Mouse (Mus musculus) testis, postnatal 14 days (tissue): ENCODE results near the gene Fggy.

Experiments
- DNase-seq: peaks from one replicate; pipeline ENCODE4 v3.0.0; 2021; ENCODE audit warnings: low spot score

The Fggy gene

DNA sequence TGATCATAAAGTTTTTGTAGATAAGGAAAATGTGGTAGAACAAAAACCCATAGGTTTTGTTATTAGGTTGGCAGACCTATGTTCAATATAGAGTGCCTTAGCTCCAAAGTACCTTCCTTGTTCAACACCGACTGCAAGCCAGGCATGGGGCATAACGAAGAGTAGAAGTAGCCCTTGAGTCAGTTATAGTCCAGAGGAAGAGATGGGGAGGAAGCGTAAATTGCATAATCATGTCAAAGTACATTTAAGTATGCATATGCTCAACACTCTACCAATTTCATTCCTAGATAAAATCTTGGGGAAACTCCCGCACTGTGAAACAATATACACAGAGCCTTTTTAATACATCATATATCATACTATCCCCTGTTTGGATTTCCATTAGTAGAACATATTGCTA lies 221.2 kb downstream of the Fggy start:
- no peak for DNase-seq

GRCm38 (mm10) chr4:95784146-95784895 lies 227.0 kb downstream of the Fggy start:
- no peak for DNase-seq

DNA sequence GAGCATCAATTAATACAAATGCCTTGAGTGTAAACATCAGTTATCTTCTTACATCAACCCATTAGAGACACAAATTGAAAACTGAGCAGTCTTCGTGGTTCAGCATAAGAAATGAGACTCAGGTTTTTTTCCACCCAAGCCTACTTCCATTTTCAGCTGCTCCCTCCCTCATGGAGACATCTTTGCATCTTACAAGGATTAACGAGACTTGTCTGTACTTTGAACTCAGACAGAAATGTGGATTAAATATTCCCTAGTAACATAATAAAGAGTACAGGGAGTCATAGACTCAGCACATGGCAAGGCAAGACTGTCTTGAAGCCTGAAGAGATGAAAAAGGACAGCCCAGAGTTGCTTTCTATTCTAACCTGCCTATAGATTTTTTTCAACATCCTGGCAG lies 230.3 kb downstream of the Fggy start:
- no peak for DNase-seq

- DNase-seq, result no peak
These were observed 231.6 kb downstream of the Fggy start for GRCm38 (mm10) chr4:95788867-95789266.

GRCm38 (mm10) chr4:95791913-95792475 lies 234.7 kb downstream of the Fggy start:
- DNase-seq, result no peak

DNA sequence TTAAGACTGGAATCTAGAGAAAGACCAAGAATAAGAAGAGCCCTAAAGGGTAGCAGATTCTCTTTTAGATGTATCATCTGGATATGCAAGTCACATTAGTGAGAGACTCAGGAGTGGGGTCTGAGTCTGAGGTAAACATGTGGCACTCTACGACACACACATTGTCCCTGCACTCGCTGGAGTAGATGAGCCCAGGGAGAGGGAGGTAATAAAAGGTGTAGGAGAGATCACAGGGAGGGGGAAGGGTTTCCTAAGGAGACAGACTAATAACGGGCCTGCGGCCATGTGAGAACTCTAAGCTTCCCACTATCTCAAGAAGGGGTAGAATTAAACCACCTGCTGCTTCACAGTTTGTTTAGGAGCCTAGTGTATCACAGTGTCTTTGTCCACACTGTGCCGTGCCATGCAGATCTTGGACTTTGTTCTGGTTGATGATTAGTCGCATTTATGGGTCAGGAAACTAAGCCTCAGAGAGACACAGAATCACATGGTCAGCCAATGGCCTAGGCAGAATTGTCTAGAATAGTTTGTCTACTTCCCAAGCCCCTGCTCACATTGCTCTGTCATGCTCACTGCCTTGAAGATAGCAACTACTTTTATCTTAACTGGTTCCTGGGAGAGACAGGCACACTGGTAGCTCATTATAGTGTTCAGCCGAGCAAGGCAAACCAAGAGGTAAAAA lies 236.5 kb downstream of the Fggy start:
- no peak for DNase-seq

DNA sequence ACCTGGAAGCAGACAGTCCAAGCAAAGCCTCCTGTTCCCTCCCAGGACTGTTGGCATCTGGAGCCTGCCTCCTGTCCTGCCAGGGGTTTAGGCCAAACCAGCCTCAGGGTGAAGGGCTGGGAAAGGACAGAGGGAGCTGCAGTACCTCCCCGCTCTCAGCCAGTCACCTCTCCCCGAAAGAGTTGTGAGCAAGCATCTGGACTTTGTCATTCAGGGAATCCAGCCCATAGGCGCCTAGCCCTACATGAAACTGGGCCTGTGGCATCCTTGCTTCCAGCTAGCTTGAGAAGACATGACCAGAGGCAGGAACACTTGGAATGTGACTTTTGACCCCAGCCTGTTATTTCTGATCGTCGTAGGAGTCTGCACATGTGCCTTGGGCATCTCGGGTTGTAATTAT lies 237.3 kb downstream of the Fggy start:
- no peak for DNase-seq

DNA sequence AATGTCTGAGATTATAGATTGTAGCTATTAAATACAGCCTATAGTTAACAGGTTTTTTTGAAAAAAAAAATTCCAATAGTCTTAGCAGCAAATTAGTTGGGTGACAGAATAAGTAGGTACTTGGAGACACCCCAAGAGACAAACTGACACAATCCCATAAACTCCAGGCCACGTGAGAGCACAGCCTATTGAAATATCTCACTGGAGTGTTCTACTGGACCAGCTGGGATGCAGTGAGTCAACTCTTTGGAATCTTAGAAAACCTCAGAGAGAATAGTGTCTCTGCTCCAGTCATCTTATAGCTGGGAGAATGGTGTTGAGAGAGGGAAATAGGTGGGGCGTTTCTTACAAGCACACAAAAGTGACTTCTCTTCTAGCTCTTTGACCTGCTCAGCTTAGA lies 238.0 kb downstream of the Fggy start:
- no peak for DNase-seq

DNA sequence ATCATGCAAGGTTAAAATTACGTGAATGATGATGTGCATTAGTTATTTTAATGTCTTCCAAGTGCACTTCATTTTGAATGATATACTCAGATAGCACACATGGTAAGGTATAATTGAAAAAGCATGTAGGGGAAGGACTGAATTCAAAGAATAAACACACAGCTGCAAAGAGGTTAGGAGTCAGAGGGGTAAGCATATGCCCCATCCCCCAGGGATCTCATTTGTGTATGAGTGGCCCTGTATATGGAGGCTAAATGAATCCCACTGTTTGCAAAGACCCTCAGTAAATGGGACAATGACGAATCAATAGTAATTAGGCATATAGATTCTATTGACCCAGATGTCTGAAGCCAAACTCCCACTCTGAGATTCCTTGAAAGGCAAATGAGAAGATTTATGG lies 262.3 kb downstream of the Fggy start:
- no peak for DNase-seq

- DNase-seq, result no peak
These were observed 264.7 kb downstream of the Fggy start for GRCm38 (mm10) chr4:95821906-95822579.

- no peak for DNase-seq
These were observed 270.9 kb downstream of the Fggy start for GRCm38 (mm10) chr4:95828164-95828563.

- no peak for DNase-seq
These were observed 273.0 kb downstream of the Fggy start for GRCm38 (mm10) chr4:95830320-95830719.

- no peak for DNase-seq
These were observed 282.6 kb downstream of the Fggy start for GRCm38 (mm10) chr4:95839860-95840259.

- no peak for DNase-seq
These were observed 283.2 kb downstream of the Fggy start for GRCm38 (mm10) chr4:95840389-95841053.

DNA sequence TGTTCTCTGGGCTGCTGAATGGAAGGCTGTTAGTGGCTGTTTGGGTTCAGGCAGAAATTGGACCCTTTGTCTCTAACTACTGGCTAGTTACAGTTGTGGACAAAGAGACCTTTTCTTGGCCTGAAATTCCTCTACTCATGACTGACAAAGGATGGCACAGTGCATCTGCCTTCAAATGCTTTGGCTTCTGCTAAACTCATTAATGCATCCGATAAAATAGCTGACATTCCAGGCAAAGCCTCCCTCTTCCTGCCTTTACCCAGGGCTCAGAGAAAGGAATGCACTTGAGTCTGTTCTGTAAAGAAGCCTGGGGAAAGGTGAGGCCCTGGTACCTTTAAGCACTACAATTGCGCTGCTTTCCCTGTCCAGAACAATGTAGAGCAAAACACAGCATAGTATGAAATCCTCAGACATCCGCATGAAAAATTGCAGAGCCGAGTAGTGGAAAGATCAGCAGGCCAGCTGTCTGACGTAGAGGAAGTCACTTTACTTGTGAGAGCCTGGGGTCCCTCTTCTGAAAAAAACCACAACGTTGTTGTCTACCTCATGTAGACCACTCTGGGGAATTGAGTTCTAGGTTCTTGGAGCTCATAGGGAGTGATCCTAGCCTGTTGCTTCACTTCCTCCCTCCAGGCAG lies 288.8 kb downstream of the Fggy start:
- no peak for DNase-seq

DNA sequence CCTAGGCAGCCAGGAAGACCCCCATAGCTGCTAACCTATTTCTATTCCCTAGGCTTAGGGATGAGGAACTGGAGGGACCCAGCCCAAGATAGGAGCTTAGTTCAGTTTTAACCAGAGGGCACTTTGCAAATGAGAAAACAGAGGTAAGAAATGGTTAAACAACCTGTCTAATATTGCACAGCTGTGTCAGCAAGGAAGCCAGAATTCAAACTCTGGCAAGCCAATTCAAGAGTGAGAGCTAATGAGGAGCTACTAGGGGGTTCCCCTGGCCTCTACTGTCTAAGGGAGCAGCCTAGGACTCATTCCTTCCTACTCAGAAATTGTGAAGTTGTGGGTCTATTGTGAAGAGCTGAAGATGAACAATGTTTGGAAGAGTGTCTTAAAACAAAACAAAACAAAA lies 289.9 kb downstream of the Fggy start:
- DNase-seq, result no peak

GRCm38 (mm10) chr4:95847664-95848063 lies 290.4 kb downstream of the Fggy start:
- DNase-seq, result no peak

GRCm38 (mm10) chr4:95849497-95849896 lies 292.2 kb downstream of the Fggy start:
- no peak for DNase-seq

GRCm38 (mm10) chr4:95850044-95850739 lies 292.9 kb downstream of the Fggy start:
- no peak for DNase-seq

- DNase-seq, result no peak
These were observed 294.9 kb downstream of the Fggy start for GRCm38 (mm10) chr4:95852257-95852656.

DNA sequence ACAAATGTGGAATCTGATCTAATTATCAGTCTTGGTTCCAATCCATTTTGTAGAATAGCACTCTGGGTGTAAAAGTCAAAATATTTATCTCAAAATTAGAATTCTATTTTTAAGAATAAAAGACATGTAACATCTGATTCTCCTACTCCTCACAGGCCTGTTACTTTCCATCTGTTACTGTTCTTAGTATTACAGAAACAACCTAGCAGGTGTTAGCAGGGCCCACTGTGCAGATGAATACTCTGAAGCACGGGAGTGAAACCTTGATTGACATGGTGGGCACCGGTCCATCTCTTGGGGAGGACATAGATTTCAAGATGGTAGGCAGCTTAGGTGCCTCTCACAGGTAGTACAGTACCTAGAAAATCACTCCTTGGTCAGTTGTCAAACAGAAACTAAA lies 298.7 kb downstream of the Fggy start:
- DNase-seq, result no peak
